8 mouse cellular contexts compared by ENCODE assay signal in genomic region chr13:63431030-63431856, GRCm38 (mm10).
DNase-seq lines count a peak whose midpoint lies in the region; ATAC-seq lines count a peak whose summit lies in the region.

No protein-coding gene starts in this region.

- intact Hi-C loops in gastrocnemius, postnatal 14 days (cut with DNase I; ENCODE audit: low total_unique reads), result no loop called here
- intact Hi-C loops in left cerebral cortex, postnatal 10 days (cut with DNase I), result loop anchor here (5.0 kb wide), 1 partner anchor 131 kb away; no protein-coding TSS in a partner anchor

- peak; percentile 97 to 98 for DNase-seq in adrenal gland, adult (ENCODE audit: inconsistent age in 2 of 2, low spot score in 1 of 2)
- DNase-seq in embryo, embryonic 10.5 days (ENCODE audit: low spot score), result peak; percentile 97
- DNase-seq in gastrocnemius, postnatal 14 days, result peak; percentile 89
- peak; percentile 84 to 96 for DNase-seq in left cerebral cortex, postnatal 10 days (ENCODE audit: extremely low spot score in 1 of 2, low spot score in 2 of 2)
- peak; percentile 88 for DNase-seq in right cerebral cortex, postnatal 25 days
- DNase-seq in urinary bladder, postnatal 4 days (ENCODE audit: low spot score in 2 of 2), result peak; percentile 94 to 95

- peak; percentile 84 for ATAC-seq in inflammation-experienced regulatory T-cells, adult 6 months
- peak; percentile 94 for ATAC-seq in megakaryocyte-erythroid progenitor cell, adult 5-6 weeks (replicated peaks; ENCODE audit: low FRiP score, low TSS enrichment, poor library complexity, severe bottlenecking)

Comparison
In these comparisons a context has a peak if more than half of its experiments do, and no peak if none do; other contexts are left out.
1. Peak in every context shown above with its lines: DNase-seq and ATAC-seq.